Mouse (Mus musculus) retina, adult 2 months (tissue): ENCODE results near the gene Fuom.
"Not testable (repeated sequence)": the region's sequence is repeated elsewhere in the genome, so short reads cannot be mapped to it uniquely, and the experiment has no call there.

Experiments used
- DNase-seq: peaks from one replicate; pipeline ENCODE4 v3.0.0-alpha.2; 2012; ENCODE audit warnings: low read depth, low spot score

Fuom gene

GRCm38 (mm10) chr7:140101993-140102860 lies at the start of gene Fuom:
Gene Fuom (minus strand): TSS chr7:140102441.
- peak; percentile 71 for DNase-seq

DNA sequence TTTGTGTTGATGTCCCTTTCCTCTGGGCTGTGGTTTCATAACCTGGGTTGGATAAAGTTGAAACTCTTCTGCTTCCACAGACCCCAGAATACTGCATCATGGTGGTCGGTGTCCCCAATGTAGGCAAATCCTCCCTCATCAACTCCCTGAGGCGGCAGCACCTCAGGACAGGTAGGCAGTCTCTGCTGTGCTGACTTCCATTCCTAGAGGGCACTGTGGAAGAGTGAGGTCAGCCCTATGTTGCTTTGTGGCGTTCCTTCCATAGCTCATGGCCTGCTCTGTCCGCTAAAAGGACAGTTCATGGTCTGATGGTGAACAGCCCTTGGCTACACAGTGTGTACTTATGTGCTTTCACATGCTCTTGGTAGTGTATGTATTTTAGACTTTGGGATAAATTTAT lies 42.3 kb upstream of the Fuom start:
- DNase-seq, result no peak

DNA sequence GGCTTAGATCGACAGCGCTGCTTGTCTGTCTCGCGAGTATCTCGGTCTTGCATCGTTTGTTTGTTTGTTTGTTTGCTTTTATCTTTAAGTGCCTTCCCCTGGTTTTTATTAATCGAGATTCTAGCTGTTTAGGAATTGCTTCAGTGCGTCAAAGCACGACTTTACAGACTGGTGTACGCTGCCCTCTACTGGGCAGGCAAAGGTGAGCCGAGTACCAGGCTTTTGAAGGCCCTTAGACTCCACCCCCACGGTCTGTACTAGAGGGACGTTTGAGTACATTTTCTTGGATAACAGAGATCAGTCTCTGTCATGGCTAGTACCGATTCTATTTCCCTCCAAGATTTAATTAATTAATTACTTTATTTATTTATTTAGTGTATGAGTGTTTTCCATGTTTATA lies 39.1 kb upstream of the Fuom start:
- DNase-seq, result peak; percentile 41

DNA sequence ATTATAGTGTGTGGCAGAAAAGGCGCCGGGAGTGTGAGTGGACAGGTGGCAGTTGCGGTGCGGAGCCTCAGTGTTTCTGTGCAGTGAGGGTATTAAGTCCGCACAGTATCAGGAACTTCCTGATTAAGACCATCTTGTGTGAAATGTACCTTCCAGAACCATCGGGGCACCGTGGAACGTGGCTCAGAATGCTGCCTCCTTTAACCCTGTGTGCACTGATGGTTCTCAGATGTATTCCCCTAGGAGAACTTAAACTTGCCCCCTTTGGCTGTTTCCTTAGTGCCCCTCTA lies 35.7 kb upstream of the Fuom start:
- no peak for DNase-seq

DNA sequence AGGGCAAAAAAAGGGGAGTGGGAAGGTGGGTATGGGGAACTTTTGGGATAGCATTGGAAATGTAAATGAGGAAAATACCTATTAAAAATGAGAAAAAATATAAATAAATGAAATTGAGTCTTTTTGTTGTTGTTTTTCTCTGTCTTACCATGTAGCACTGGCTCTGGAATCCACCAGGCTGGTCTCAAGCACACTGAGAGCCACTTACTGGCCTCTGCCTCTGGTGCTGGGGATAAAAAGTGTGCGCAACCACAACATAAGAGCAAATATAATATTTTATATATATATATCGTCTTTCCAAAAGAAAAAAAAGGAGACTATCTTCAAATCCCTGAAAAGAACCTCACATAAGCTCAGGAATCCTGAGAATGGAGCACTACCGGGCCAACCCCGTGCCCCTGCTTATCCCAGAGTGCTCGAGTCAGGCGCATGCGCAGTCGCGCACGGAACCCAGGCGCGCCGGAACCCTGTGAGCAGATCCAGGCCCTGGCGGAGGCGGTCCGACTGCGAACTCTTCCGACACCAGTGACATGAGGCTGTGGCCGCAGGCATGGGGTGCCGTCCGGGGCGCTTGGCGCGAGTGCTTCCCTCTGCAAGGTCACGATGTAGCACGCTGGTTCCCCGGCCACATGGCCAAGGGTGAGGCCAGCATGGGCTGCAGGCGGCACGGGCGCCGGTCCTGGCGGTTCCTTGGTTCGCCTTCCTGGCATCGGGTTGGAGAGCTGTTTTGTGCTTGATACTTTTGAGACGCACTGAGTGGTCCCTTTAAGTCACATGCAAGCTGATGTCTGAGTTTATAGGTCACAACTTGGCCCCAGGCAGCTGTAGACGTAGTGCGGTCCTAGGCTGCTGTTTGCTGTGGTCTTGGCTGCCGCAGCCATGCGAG lies 35.1 kb upstream of the Fuom start, which contains the start of gene Mtg1:
Mtg1 (plus strand) TSS at position 430 of the 886 bp plus-strand sequence.
- DNase-seq, result peak; percentile 89

GRCm38 (mm10) chr7:140135106-140135770 lies 33.0 kb upstream of the Fuom start:
- no peak for DNase-seq

DNA sequence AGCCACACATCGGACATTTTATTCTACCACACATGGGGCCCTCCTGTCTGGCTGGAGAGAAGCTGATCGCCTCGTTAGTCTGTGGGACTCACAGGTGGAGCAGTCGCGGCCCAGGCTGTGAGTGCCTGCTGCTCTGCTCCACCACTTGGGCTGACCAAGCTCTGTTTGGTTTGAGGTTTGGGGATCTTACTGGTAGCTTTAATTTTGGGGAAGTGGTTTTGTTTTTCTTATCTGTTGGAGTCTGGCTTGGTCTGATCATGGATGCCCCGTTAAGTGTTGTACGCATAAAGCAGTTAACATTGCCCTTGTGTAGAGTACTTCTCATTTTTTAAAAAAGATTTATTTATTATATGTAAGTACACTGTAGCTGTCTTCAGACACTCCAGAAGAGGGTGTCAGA lies 31.8 kb upstream of the Fuom start:
- not testable (repeated sequence) for DNase-seq

DNA sequence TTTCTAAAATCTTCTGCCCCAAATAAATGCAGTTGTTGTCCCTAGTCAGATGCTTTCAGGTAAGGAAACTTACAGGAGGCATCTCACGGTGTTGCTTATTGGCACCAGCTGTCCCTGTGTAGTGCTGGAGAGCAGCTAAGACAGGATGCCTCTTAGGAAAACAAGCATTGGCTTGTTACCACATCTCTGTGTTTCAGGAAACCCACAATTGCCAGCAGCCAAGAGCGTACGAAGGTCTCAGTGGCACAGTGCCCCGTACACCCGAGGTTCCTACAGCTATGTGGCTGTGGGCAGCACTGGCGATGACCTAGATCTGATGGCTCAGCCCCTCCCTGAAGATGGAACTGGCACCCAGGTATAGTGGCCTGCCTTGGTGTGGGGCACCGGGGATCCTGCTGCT lies 29.9 kb upstream of the Fuom start:
- DNase-seq, result not testable (repeated sequence)

DNA sequence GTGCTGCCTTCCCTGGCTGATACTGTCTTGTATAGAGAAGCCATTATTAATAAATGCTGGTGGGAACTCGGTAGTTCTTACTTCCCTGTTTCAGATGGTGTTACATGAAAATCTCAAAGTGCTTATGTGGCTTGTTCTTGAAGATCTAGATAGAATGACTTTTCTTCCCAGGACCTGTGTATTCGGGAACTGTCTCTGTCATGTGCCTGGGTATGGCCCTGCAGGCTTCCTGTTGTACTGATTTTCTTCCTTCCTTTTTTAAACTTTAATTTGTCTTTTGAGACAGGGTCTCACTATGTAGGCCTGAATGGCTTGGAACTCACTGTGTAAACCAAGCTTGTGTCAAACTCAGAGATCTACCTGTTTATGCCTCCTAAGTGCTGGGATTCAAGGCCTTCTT lies 25.7 kb upstream of the Fuom start:
- DNase-seq, result no peak

- no peak for DNase-seq
These were observed 24.7 kb upstream of the Fuom start for GRCm38 (mm10) chr7:140126934-140127333.

DNA sequence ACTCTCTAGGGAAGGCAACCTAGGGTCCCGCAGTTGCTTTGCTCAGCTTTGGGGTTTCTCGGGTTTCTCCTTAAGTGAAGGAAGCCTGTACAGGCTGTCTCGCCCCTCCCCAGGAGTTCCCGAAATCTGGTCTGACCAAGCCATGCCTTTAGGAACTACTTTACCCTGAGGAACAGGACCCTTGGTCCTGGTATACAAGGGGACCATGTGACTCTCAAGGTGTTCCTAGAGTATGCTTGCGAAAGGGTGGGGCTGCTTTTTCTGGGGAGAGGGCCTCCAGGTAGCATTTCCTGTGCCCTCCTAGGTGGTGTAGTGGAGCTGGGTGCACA lies 23.7 kb upstream of the Fuom start:
- no peak for DNase-seq

- peak; percentile 72 for DNase-seq
These were observed 23.2 kb upstream of the Fuom start for GRCm38 (mm10) chr7:140125278-140126021.

DNA sequence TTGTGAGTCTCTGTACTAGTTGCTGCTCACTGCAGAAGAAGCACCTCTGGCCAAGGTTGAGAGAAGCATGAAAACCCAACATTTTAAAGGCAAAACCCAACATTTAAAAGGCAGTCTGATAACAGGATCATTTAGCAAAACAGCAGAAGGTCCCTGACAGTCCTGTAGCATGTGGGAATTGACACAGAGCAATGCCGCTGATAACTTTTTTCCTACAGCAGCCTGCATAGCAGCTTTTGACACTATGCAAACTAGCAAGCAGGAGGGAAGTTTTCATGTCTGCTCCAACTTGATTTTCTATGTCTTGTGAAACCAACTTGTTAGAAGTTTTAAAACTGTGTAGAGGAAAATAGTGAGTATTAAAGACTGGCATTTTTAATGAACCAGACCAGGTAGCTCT lies 22.1 kb upstream of the Fuom start:
- DNase-seq, result no peak

DNA sequence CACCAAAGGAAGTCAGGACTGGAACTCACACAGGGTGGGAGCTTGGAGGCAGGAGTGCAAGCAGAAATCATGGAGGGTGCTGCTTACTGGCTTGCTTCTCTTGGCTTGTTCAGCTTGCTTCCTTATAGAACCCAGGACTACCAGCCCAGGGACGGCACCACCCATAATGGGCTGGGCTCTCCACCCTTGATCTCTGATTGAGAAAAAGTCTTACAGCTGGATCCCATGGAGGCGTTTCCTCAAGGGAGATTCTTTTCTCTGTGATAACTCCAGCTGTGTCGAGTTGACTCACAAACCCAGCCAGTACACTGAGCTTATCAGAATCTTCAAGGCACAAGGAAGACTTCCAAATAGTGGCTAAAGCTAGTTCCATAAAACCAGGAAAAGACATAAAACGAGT lies 20.5 kb upstream of the Fuom start:
- no peak for DNase-seq

DNA sequence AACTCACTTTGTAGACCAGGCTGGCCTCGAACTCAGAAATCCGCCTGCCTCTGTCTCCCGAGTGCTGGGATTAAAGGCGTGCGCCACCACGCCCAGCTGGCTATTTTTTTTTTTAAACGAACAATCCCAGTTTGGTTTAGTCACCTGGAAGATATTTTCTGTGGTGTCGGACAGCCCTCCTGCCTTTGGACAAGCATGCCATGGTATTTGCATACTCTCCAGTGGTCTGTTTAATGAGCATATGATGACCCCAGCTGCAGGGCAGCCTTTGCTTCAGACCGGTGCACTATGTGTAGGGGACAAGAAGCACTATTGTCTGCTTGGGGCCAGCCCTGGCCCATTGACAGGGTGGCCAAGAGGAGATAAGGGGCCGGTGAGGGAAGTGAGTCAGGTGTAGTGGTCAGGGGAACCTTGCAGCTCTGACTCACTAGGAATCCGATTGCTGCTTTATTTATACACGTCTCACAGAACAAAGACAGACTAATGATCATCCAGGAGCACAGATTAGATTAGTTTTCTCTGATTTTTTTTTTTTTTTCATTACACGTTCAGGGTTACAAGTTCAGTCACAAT lies 19.2 kb upstream of the Fuom start:
- DNase-seq, result no peak

GRCm38 (mm10) chr7:140120484-140120883 lies 18.2 kb upstream of the Fuom start:
- DNase-seq, result no peak

- peak; percentile 68 for DNase-seq
These were observed 14.3 kb upstream of the Fuom start, which contains the start of gene Echs1 for GRCm38 (mm10) chr7:140116329-140117054. Gene Echs1 (minus strand): TSS chr7:140116476.

- DNase-seq, result no peak
These were observed 13.5 kb upstream of the Fuom start, which contains the start of gene Paox for GRCm38 (mm10) chr7:140115583-140116328. Gene Paox (plus strand): TSS chr7:140115799.

DNA sequence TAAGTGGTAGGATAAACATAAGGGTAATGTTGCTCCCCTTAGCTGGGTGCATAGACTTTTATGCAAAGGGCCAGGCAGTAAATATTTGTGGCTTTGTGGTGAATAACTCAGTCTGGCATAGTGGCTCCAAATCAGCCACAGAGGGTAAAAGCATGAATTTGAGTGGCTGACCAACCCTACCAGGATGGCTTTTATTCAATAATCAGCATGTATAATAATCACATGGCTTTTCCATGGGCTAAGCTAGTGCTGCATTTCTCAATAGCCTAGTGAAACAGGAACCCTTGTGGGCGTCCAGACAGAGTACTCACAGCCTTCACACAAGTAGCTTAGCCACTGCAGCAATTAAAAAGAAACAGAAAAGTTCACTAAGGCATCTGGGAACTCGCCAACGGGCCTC lies 9.7 kb upstream of the Fuom start:
- DNase-seq, result no peak

- DNase-seq, result no peak
These were observed 1.8 kb upstream of the Fuom start for GRCm38 (mm10) chr7:140104009-140104408.
